Mouse (Mus musculus) stomach, embryonic 16.5 days (tissue): ENCODE measurements around the gene Slc12a7. TPM values are rescaled to one million over a fixed set of nuclear protein-coding genes. Genes with fewer than 3 reads are reported as not detected.
A peak's percentile ranks its signal among the peaks of the same experiment; 100 is the strongest.

Source experiments
- ATAC-seq: fragments of 200-750 bp; cut with Nextera tagmentation; 2 replicates; pipeline ENCODE4 v1.8.0; 2017; ENCODE audit warnings: moderate number of reproducible peaks, moderate TSS enrichment; ENCODE audit not compliant: insufficient read depth, low FRiP score
- H3K27ac ChIP-seq: fragments of 300-500 bp; sonication (generic); 2 replicates; pipeline ENCODE4 v1.5.1; 2014; ENCODE audit warnings: low read length
- H3K27me3 ChIP-seq: fragments of 300-500 bp; sonication (generic); 2 replicates; pipeline ENCODE4 v1.6.1; 2014; ENCODE audit warnings: low read length, control low read depth, mixed read lengths; ENCODE audit not compliant: control insufficient read depth, insufficient read depth
- H3K36me3 ChIP-seq: fragments of 300-500 bp; sonication (generic); 2 replicates; pipeline ENCODE4 v1.6.1; 2014; ENCODE audit warnings: low read length; ENCODE audit not compliant: control insufficient read depth, insufficient read depth
- H3K4me1 ChIP-seq: fragments of 300-500 bp; sonication (generic); 2 replicates; pipeline ENCODE4 v1.6.1; 2014; ENCODE audit warnings: low read length, control low read depth, mixed read lengths; ENCODE audit not compliant: control insufficient read depth, insufficient read depth
- H3K4me2 ChIP-seq: fragments of 300-500 bp; sonication (generic); 2 replicates; pipeline ENCODE4 v1.6.1; 2014; ENCODE audit warnings: low read depth, low read length, mixed read lengths
- H3K4me3 ChIP-seq: fragments of 300-500 bp; sonication (generic); replicated peaks from 2 replicates; pipeline ENCODE4 v1.5.1; 2014; ENCODE audit warnings: mild to moderate bottlenecking, low read length
- H3K9ac ChIP-seq: fragments of 300-500 bp; sonication (generic); 2 replicates; pipeline ENCODE4 v1.6.1; 2014; ENCODE audit warnings: low read length
- H3K9me3 ChIP-seq: fragments of 300-500 bp; sonication (generic); replicated peaks from 2 replicates; pipeline ENCODE4 v1.6.1; 2016; ENCODE audit warnings: low read length, control low read depth; ENCODE audit not compliant: control insufficient read depth
- WGBS: fragments of 180-500 bp; shearing (Covaris S2); extraction: QIAGEN DNeasy Blood & Tissue Kit; methylation state at CpG from one replicate; pipeline ENCODE4 v1.1.7; 2014; 5-methylcytosine and 5-hydroxymethylcytosine counted together
- polyA plus RNA-seq: library from polyadenylated mRNA; unstranded; fragments of >200 nt; fragmentation: Nextera tagmentation; extraction: Ambion mirVana; gene quantifications from 2 replicates; pipeline ENCODE4 v1.2.1, GENCODE M21; 2015

Slc12a7 gene
- polyA plus RNA-seq, 1 experiment from 2014 or later, result 22.8 TPM

GRCm38 (mm10) chr13:73743662-73744061 is 10.8 kb downstream of the Slc12a7 start:
- no peaks in the 10 kb centered on the region for H3K36me3 ChIP-seq
- no peaks in the 10 kb centered on the region for H3K4me1 ChIP-seq
- no peak overlapping the region for H3K4me3 ChIP-seq
- no peaks in the 10 kb centered on the region for H3K27me3 ChIP-seq
- no peak for ATAC-seq
- H3K27ac ChIP-seq, result no peak overlapping the region
- H3K4me2 ChIP-seq, result no peak overlapping the region
- H3K9ac ChIP-seq, result no peak overlapping the region
- no peaks in the 10 kb centered on the region for H3K9me3 ChIP-seq
- WGBS, result 76% methylated on average over 3 of the region's 3 CpGs

- ATAC-seq, result 0 out of 2 replicates have a peak, but pooled peaks have one; percentile 46
- Histone ChIP-seq H3K9ac (no peak overlapping the region), H3K36me3 (no peaks in the 10 kb centered on the region), H3K4me3 (no peak overlapping the region), H3K9me3 (no peaks in the 10 kb centered on the region), H3K27ac (peak overlapping the region; percentile 16; the same call in 1 of the 2 replicates), H3K4me2 (no peak overlapping the region), H3K27me3 (no peaks in the 10 kb centered on the region), H3K4me1 (0 out of 2 replicates have a peak, but pooled peaks cover 10% of the 10 kb centered on the region)
- 38% methylated on average over 15 of the region's 15 CpGs for WGBS
Measured at GRCm38 (mm10) chr13:73748663-73749440, 16.0 kb downstream of the Slc12a7 start.

- H3K36me3 ChIP-seq, result no peaks in the 10 kb centered on the region
- H3K9me3 ChIP-seq, result no peaks in the 10 kb centered on the region
- no peak overlapping the region for H3K27ac ChIP-seq
- H3K4me1 ChIP-seq, result peaks cover 14% of the 10 kb centered on the region; the same call in 1 of the 2 replicates
- H3K27me3 ChIP-seq, result no peaks in the 10 kb centered on the region
- no peak for ATAC-seq
- WGBS, result 62% methylated on average over 6 of the region's 6 CpGs
- no peak overlapping the region for H3K4me3 ChIP-seq
- H3K9ac ChIP-seq, result no peak overlapping the region
- H3K4me2 ChIP-seq, result no peak overlapping the region
Measured at GRCm38 (mm10) chr13:73750435-73750834, 17.5 kb downstream of the Slc12a7 start.

DNA sequence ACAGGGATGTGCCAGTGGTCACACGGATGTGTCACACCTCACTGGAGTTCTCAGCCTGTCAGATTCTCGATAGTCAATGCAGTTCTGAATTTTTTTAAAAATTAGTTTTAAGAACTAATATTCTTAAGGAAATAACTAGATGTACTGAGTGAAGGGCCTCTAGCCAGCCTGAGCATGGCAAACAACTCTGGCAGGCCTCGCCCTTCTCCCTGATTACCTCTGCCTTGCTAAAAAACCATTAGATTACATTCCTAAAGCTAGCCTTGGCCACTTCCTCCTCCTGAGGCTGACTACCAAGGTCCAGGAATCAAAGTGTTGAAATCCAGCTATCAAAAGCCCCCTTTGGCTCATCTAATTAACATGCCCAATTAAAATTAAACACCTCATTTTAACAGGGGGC is 18.4 kb downstream of the Slc12a7 start:
- 79% methylated on average over 3 of the region's 3 CpGs for WGBS
- 0 out of 2 replicates have a peak, but pooled peaks have one; percentile 31 for ATAC-seq

GRCm38 (mm10) chr13:73755809-73756208 is 22.9 kb downstream of the Slc12a7 start:
- Histone ChIP-seq H3K4me3 (no peak overlapping the region), H3K9me3 (no peaks in the 10 kb centered on the region), H3K36me3 (no peaks in the 10 kb centered on the region), H3K4me2 (no peak overlapping the region), H3K27ac (no peak overlapping the region), H3K27me3 (no peaks in the 10 kb centered on the region), H3K4me1 (peaks cover 3% of the 10 kb centered on the region; the same call in 1 of the 2 replicates), H3K9ac (no peak overlapping the region)
- no peak for ATAC-seq
- 54% methylated on average over 3 of the region's 3 CpGs for WGBS

More for the DNA sequence above, 18.4 kb downstream of the Slc12a7 start:
- H3K36me3 ChIP-seq, result no peaks in the 10 kb centered on the region
- H3K4me3 ChIP-seq, result no peak overlapping the region
- H3K27me3 ChIP-seq, result no peaks in the 10 kb centered on the region
- H3K9me3 ChIP-seq, result no peaks in the 10 kb centered on the region
- peaks cover 14% of the 10 kb centered on the region; the same call in 1 of the 2 replicates for H3K4me1 ChIP-seq
- peak overlapping the region; percentile 44; the same call in 1 of the 2 replicates for H3K27ac ChIP-seq
- no peak overlapping the region for H3K9ac ChIP-seq
- H3K4me2 ChIP-seq, result no peak overlapping the region

DNA sequence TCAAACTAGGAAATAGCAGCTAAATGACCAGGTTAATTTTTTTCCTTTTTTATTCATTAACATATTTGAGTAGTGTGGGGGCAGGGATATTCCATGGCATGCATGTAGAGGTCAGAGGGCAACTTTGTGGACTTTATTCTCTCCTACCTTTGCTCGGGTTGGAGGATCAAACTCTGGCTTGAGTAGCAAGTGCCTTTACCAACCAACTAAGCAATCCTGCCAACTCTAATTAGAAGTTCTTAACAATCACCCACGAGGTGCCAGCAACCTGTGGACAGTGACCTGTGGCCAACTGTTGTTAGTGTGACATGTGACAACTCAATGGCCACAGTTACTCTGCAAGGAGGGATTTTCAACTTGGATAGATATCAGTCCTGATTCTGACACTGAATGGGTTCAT is 24.0 kb downstream of the Slc12a7 start:
- 60% methylated on average over 2 of the region's 2 CpGs for WGBS
- Histone ChIP-seq H3K9ac (no peak overlapping the region), H3K27me3 (no peaks in the 10 kb centered on the region), H3K4me1 (peaks cover 3% of the 10 kb centered on the region; the same call in 1 of the 2 replicates), H3K27ac (no peak overlapping the region), H3K36me3 (no peaks in the 10 kb centered on the region), H3K4me2 (no peak overlapping the region), H3K4me3 (no peak overlapping the region), H3K9me3 (no peaks in the 10 kb centered on the region)
- ATAC-seq, result no peak

DNA sequence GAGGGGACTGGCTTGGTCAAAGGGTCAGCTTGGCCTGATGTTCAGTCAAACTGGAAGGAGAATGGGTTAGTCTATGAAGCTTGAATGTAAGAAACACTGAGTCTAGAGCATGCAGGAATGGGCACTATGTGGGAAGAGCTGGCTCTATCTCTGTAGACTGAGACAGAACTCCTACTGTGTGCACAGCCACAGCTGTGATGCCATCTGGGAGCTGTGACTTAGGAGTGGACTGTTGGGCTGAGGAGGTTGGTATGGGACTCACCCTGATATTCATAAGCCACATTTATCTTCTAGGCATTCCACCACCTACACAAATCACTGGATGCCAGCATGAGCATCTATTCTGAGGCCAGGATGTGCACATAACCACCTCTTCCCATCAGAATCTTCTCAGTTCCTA is 24.5 kb downstream of the Slc12a7 start:
- Histone ChIP-seq H3K27ac (no peak overlapping the region), H3K27me3 (no peaks in the 10 kb centered on the region), H3K4me2 (no peak overlapping the region), H3K9me3 (no peaks in the 10 kb centered on the region), H3K9ac (no peak overlapping the region), H3K4me3 (no peak overlapping the region), H3K4me1 (peaks cover 3% of the 10 kb centered on the region; the same call in 1 of the 2 replicates), H3K36me3 (no peaks in the 10 kb centered on the region)
- ATAC-seq, result no peak

DNA sequence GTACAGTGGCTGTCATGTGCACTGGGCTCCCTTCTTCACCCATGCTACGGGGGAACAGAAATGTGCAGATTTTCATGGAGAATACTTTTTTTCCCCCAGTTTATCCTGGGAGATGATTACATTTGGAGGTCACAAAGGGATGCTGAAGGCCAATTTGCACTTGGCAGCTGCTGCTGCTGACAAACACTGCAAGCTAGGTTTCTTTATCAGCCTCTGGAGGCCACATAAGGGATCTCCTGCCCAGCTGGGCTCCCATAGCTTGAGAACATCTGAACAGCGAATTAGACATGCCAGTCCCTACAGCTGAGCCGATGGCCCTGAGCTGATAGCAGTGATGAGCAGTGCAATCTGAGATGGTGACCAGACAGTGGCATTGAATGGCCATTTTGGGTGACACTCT is 26.7 kb downstream of the Slc12a7 start:
- no peak overlapping the region for H3K9ac ChIP-seq
- no peaks in the 10 kb centered on the region for H3K36me3 ChIP-seq
- H3K27me3 ChIP-seq, result no peaks in the 10 kb centered on the region
- 84% methylated on average over 3 of the region's 3 CpGs for WGBS
- H3K9me3 ChIP-seq, result no peaks in the 10 kb centered on the region
- H3K4me2 ChIP-seq, result no peak overlapping the region
- no peak for ATAC-seq
- no peak overlapping the region for H3K4me3 ChIP-seq
- no peak overlapping the region for H3K27ac ChIP-seq
- H3K4me1 ChIP-seq, result peaks cover 12% of the 10 kb centered on the region

DNA sequence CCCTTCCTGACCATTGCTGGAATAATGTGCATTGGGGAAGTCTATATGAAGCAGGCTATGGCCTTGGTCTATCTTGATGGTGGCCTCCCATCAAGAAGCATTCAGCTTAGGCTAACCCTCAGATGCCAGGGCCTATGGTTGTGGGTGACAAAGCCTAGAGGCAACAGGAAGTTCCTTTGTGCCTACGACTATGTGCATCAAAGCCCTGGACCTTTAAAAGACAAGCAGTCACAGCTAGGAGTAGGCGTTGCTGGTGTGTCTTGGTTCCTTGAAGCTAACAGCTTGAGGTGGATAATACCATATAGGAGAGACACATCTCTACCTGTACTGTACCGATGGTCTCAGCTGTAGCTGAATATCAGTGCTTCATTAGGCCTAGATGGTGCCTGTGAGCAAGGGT is 27.2 kb downstream of the Slc12a7 start:
- Histone ChIP-seq H3K4me2 (no peak overlapping the region), H3K9me3 (no peaks in the 10 kb centered on the region), H3K4me1 (peaks cover 14% of the 10 kb centered on the region), H3K27ac (no peak overlapping the region), H3K9ac (no peak overlapping the region), H3K4me3 (no peak overlapping the region), H3K36me3 (no peaks in the 10 kb centered on the region), H3K27me3 (no peaks in the 10 kb centered on the region)
- WGBS, result 93% methylated on average over 3 of the region's 3 CpGs
- no peak for ATAC-seq
